Mouse (Mus musculus): ENCODE measurements at regions not wholly inside any gene's neighbourhood (a gene's known extent, or its start where the extent isn't known, plus 50 kb on each side); places are given as distances from the start of the nearest gene placed in this dataset.

DNA sequence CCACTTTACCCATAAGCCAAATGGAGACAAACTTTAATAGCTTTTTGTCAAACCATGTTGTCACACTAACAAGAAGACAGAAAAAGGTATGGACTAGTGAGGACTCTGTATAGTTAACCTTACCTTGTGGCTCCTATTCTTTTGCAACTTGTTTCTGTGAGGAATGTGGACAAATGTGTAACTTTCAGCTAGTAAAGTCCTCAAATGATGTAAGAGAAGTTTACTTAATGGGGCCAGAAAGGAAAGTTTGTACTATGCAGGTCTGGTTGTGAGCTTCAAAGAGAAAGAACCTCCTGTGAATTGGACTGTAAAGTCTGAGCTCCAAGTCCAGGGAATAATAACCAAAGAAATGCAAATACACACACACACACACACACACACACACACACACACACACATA, 356.7 kb upstream of the Atxn7l3b start:
- no peak for DNase-seq (ENCODE audit: low spot score in 2 of 2)

DNA sequence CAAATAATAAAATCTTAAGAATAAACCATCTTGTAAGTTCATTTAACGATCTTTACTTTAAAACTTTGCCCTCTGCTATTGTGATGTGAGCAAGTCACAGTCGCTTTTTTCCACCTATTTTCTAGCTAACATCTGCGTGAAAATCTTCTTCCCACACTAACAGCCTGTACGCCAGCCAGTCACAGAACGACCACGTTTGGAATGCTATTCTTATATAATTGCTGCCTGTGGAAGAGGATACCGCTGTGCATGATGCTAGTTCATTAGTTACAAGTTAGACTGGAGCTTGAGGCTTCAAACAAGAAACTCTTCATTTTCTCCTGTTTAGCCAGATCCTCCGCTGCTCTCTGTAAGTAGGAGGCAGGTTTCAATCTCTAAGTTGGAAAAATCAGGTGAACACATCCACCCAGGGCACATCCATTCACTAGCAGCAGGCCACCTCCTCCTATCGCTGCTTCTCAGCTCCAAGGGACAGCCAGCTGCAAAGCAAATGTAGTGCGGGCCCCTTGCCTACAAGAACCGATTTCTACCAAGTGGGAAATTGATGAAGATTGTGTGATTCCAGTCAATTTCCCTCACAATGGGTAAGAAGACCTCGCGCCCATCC, 312.1 kb upstream of the Atxn7l3b start:
- DNase-seq (ENCODE audit: low spot score in 2 of 2): peak in 1 of 2 experiments; percentile 29

Measured in layer of hippocampus, postnatal 14 days (tissue).